Mouse (Mus musculus): ENCODE measurements around the gene Ccnjl.

Ccnjl gene

DNA sequence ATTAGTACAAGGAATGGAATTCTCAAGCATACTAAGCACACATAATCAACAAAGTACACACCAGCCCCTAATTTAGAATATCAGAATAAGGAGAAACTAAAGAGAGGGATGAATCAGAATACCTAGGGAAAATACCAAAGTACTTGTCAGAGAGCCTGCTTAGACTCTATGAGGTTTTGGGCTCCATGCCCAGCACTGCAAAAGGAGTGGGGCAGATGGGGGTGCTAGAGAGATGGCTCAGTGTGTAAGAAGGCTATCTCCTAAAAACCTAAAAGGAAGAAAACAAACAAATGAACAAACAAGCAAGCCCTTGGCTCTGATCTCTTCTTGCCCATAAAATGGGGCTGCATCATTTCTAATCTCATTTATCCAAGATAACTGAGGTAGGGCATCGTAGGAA lies 95.8 kb downstream of the Ccnjl start:
- no peak for DNase-seq (ENCODE audit: low read depth, low spot score)

DNA sequence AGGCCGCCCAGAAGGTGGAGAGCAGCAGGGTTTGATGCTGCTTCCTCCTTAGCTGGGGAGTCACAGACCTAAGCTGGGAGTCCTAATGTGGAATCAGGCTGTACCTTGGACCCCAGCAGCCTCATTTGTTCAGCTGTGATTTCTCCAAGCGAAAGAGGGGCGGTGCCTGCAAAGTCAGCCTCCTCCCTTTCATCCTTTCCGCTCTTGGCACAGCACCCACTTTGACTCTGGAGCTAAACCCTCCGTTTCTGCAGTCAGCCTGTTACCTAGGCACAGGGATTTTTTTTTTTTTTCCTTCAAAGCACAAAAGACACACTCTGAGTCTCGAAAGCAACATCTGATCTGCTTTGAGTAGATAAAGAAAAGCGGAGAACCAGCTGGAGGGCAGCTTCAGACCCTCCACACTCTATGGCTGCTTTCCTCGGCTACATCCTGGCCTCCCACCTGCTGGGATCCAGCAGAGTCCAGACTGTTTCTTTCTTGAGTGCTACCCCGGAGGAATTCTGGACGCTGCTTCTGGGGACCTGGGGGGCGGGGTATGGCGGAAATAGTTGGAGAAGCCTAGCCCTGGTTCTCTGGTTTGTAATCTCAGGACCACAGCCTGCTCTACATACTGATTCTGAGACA lies 97.8 kb downstream of the Ccnjl start:
- no peak for DNase-seq (ENCODE audit: low read depth, low spot score)

GRCm38 (mm10) chr11:43626927-43627645 lies 98.5 kb downstream of the Ccnjl start:
- DNase-seq (ENCODE audit: low read depth, low spot score), result no peak

DNA sequence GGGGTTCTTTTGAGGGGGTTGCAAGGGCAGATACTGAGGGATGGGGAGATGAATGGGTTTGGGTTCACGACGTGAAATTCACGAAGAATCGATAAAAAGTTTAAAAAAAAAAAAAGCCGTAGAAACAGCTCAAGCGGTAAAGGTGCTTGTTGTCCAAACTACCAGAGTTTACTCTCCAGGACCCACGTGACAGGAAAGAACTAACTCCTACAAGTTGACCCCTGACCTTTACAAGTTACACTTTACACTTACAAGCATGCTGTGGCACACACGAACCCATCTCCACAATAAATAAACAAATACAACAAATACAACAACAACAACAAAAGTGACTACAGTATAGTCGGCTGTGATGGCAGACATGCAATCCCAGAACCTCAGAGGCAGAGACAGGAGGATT lies 103.1 kb downstream of the Ccnjl start:
- DNase-seq (ENCODE audit: low read depth, low spot score), result no peak

DNA sequence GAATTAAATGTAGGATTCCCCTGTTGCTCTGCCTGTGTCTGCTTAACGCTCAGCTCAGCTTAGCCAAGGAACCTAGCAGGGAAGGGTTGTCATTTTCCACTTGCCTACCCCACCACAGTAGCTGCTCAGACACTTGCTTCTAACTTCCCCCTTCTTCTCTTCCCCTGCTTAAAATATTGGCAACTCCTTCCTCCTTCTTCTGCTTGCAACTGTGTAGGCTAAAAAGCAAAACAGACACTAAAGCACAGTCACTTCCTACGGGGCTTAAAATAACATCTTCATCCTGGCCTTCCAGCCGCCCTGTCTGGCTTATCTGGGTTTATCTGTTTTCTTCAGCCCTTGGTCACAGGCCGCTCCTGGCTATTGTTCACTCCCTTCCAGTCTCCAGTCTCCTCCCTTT lies 104.0 kb downstream of the Ccnjl start:
- DNase-seq (ENCODE audit: low read depth, low spot score), result no peak

DNA sequence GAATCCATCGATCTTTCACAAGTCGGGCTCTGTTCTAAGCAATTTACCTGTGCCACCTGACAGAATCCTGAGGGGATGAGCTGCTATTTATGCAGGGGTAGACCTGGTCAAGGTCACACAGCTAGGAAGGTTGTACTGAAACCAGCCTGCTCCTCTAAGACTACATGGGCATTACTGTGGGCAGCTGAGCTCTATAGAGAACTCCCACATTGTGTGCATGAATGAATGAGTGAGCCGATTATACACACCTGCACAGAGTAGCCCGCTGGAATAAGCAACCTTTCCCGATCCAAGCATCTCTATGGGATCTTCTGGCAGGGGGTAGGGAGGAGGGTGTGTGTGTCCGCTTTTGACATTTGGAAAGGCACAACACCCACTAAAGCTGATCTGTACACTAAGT lies 104.6 kb downstream of the Ccnjl start:
- DNase-seq (ENCODE audit: low read depth, low spot score), result no peak

GRCm38 (mm10) chr11:43633658-43634401 lies 105.2 kb downstream of the Ccnjl start:
- DNase-seq (ENCODE audit: low read depth, low spot score), result no peak

Data from brain, embryonic 18.5 days (tissue).